Mouse (Mus musculus) thymus, postnatal 0 days (tissue): ENCODE results near the gene Ntm. TPM values are rescaled to one million over a fixed set of nuclear protein-coding genes. Genes with fewer than 3 reads are reported as not detected.

Source experiments
- DNase-seq: peaks from one replicate; pipeline ENCODE4 v3.0.0-alpha.2; 2015; ENCODE audit warnings: low spot score
- polyA plus RNA-seq: library from polyadenylated mRNA; unstranded; fragments of >200 nt; fragmentation: Nextera tagmentation; extraction: Ambion mirVana; gene quantifications from 2 replicates; pipeline ENCODE4 v1.2.1, GENCODE M21; 2015

Gene Ntm
- polyA plus RNA-seq, 1 experiment from 2014 or later: 0.74 TPM

- no peak for DNase-seq
Observed at GRCm38 (mm10) chr9:29514588-29515356, 448.2 kb downstream of the Ntm start.

DNA sequence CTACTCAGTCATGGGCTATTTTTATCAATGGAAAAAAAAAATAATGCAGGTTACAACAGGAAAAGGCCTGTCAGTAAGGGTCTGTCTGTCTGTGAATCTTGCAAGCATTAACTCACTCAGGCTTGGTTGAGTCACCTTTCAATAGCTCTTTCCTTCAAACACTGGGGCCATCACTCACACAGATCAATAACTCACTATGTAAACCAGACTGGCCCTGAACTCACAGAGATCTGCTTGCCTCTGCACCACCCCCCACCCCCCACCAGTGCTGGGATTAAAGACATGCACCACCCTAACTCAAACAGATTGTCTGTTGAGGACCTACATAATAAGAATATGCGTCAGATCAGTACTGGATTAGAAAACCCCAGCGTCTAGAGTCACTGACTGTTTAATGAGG is 466.9 kb downstream of the Ntm start:
- DNase-seq: no peak

GRCm38 (mm10) chr9:29482272-29482671 is 480.7 kb downstream of the Ntm start:
- no peak for DNase-seq

DNA sequence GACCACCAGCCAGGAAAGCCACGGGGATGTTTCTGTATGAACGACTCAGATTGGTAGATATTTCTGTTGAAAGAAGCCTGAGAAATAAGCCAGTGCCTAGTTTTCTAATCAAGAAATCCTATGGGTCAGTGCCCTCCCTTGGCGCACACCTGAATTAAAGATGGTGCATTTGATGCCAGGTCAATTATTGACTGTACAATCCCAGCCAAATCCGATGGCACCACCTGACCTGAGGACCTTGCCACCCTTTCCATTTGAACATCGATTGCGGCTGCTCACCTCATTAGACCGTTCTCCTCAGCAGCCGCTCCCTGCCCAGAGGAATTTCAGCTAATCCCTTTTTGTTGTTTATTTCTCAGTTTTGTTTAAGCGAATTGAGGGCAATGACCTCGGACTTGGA is 483.9 kb downstream of the Ntm start:
- no peak for DNase-seq

DNA sequence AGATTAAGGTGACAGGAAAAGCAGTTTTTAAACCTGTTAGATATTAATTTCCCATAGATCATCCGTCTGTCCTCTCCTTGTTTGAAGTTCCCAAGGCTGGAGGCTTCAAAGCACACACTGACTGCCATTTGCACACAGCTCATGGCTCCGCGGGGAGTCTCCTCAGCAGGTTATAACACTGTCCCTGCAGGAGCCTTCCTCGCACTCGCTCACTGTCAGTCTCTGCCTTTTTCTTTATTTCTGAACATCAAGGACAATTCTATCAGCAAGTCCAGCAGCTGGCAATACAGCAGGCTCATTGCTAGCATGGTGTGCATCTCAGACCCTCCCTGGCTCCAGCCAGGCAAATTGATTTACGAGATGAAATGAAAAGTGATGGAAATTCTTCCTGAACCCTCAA is 485.7 kb downstream of the Ntm start:
- no peak for DNase-seq

DNA sequence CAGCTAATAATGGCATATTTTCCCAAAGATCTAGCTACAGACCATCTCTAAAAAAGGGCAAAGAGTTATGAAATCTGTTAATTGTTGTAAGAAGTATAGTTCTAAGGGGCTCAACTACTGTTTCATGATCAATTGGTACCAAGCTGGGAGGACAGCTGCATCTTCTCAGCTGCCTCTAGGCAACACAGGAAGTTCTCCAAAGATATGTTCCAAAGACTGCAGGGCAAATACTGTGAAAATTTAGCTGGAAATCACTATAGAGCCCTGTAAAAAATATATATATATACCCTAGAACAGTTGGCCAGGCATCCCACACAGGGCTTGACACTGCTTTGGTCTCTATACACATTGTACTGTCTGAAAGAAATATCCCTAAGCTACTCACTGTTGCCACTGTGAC is 489.5 kb downstream of the Ntm start:
- DNase-seq: no peak

DNA sequence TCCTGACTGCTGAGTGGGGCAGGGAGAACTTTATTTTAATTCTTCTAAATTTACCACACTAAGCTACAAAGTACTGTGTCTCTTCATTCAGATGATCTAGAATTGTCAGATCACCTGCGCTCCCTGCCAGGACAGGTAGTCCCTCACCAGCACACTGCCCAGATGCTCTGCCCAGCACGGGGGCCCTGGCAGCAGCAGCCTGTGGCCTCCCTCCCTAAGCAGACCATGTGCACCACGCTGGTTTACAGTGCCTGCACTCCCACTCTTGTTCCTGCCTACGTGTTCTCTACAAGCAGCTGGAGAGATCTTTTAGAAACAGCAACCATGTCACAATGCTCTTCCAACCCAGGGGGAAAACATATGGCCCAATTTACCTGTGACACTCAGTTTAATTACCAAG is 490.7 kb downstream of the Ntm start:
- no peak for DNase-seq

GRCm38 (mm10) chr9:29464756-29465155 is 498.2 kb downstream of the Ntm start:
- DNase-seq: no peak

- no peak for DNase-seq
Observed at GRCm38 (mm10) chr9:29462970-29463593, 499.9 kb downstream of the Ntm start.

DNA sequence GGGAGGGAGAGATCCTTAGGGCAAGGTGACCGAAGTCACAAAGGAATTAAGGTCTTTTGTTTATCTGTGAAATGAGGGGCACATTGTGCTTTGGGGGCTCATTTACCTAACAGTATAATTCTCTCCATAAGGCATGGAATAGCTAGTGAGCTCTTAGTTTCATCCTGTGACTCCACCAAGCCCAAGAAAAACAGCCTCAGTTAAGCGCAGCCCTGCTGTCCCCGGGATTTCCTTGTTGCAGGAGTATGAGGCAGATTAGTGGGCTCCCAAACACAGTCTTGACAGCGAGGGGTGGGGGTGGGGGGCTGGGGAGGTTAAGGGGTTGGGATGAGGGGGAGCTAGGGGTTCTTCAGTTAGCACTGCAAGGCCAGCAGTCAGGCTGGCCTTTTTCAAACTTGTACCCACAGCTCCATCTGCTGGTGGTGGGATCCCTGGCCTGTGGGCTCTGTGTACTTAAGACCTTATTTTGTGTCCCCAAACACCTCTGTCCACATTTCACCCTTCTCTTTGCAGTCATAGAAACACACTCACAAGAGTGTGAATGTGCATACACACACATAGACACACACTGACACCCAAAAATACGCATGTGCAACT is 504.9 kb downstream of the Ntm start:
- DNase-seq: no peak

DNA sequence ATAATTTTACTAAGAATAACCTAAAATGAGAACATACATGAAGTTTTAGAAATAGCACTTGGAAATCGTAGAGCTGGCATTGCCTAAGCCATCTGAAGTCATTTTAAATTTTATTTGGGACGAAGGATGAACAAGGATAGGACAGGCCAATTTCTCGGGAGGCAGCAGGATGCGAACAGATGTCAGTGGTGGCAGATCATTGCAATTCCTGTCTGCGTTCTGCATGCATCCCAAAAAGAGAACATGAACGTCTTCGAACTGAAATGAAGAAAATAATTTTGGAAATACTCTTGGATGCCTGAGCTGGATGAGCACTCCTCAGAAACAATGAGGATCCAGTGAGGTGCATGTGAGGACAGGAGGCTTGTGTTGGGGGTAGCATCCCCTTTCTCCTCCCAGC is 506.9 kb downstream of the Ntm start:
- no peak for DNase-seq

DNA sequence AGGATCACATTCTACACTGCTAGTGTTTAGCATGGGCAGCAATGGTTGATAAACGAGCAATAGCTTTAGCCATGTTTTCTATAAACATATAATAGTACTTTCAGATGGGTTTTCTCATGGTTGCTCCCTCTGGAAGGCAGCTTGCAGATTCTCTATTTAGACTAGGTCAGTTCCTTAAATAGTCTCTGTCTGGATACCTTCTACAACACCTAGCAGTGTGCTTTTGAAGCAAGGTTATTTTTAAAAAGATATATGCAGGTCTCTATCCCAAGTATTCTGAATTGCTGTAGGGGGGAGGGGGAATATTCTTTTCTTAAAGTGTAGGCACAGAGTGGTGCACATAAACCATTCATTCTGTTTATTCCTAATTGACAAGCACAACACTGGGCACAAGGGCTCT is 511.7 kb downstream of the Ntm start:
- no peak for DNase-seq

GRCm38 (mm10) chr9:29444001-29444400 is 518.9 kb downstream of the Ntm start:
- DNase-seq: no peak

DNA sequence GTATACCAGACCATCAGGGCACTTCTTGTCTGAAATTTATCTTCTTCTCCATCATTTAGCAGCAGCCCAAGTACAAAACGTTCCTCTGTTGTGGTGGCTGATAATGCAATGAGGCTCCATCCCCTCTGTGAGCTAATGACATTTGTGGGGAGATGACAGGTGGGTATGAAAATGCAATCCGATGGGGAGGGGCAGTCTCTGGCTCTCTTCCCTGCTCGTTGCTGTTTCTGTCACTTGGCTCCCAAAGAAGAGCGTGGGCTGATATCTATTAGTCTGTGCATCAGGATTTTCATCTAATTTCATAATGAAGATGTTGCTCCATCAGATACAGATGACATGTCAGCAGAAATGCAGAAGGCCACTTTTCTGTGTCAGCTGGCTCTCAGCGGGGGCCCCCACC is 523.5 kb downstream of the Ntm start:
- DNase-seq: no peak

DNA sequence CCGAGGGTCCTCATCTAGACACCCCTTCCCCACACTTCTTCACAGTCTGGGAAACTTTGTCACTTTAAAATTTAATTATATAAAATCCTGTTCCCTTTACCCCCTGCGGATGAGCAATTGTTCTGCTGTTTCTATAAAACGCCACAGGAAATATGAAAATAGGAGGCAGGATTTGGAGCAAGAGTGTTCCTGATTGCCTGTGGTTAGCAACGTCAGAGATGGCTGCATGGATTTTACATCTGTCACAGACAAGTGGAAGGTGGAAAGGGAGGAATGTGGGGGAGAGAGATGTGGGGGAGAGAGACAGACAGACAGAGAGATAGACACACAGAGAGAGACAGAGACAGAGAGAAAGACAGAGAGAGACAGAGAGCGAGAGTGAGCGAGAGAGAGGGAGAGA is 528.3 kb downstream of the Ntm start:
- no peak for DNase-seq

DNA sequence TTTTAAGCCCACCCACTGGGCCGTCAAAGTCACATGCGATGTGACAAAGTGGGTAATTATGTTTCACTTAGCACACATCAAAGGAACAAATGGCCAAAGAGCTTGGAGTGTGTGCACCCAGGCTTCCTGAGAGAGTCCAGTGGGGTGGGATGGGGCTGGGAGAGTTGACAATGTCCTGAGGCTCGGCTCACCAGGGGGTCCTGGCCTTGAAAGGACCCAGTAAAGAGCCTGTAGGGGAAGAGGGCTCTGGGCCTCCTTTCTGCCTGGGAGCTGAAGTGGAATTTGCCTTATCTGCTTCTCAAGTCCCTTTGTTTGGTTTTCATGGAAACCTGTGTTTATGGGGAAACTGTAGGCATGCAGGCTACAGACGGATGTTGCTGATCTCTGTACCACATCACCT is 529.0 kb downstream of the Ntm start:
- no peak for DNase-seq

- no peak for DNase-seq
Observed at GRCm38 (mm10) chr9:29433156-29433555, 529.8 kb downstream of the Ntm start.

DNA sequence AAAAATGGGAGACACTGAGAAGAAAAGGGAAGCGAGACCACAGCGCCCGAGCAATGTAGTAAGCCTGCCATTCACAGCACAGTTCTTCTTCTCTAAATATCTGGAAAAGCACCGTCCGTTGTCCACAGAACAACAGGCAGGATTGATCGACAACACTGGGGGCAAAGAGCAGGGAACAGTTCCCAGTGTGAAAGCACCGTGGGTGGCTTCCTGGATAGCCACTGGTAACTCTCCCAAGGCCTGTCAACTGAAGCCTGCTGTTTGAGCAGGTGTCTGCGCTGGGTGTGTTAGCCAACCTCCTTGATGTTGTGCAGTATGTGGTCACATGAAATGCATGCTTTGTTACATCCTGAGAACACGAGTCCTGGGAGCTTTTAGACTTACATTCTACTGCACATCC is 531.4 kb downstream of the Ntm start:
- DNase-seq: no peak

DNA sequence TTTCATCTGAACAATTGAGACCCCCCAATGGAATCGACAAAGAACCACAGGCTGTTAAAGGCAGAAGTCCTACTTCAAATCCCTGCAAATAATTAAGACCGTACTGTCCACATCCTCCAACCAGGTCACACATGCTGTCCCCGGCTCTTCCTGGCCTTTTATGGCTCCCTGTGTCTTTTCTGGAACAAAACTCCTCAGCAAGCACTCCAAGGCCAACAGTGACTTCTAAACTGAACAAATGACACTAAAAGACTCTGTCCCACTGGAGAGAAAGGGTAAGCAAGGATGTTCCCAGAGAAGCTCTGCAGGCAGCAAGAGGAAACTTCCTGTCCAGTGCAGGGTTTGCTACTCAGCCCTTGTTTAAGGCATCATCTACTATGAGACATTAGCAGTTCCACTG is 532.8 kb downstream of the Ntm start:
- DNase-seq: no peak

DNA sequence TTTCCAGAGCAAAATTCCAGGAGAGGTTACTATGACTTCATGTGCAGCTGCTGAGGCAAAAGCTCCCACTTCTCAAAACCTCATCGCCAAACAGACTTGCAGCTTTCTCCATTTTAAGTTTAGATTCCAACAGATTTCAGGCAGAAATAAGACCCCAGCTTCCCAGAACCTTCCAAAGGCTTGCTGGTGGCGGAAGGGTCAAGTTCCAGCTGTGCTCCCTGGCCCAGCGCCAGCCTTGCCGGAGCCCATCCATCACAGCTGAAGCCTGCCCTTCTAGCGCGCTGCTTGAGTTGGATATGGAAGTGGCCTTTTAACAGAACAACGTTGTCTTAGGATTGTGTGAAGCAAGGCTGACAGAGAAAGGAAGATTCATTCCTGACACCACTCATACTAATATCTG is 534.6 kb downstream of the Ntm start:
- no peak for DNase-seq

GRCm38 (mm10) chr9:29426261-29426660 is 536.7 kb downstream of the Ntm start:
- DNase-seq: no peak

DNA sequence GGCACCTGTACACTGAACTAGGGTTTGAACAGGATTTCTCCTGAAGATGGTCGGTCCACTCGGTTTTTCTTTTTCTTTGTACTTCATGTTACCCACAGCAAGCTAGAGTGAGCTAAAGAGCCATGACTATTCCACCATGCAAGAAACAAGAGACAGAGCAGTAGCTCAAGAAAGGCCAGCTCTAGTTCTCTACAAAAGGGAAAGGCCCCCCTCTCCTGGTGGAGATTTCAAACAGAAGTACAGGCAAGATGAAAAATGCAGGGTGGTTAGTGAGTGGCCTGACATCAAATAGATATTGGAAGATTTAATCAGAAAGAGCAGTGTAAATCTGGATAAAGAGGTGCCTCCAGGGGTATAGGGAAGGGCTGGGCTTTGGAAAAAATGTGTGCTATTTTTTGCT is 547.4 kb downstream of the Ntm start:
- DNase-seq: no peak

DNA sequence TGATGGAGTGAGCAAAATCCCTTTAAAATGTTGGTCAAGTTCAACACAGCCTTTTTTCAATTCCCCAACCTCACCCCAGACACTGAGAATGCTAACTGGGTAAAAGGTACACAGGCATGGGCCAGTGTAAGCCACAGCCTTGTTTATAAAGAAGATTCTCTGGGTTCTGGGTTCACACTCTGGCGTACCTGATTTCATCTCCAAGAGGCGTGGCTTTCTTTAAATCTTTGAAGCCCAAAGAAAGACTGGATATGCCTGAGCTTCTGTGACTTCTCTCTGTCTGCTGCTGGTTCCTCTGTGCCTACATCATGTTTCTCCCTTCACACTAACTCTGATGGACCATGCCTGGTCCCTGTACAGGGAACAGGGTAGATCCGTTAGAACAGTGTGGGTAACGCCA is 549.8 kb downstream of the Ntm start:
- DNase-seq: no peak
